Mouse (Mus musculus): ENCODE data around the gene Vmo1.

GRCm38 (mm10) chr11:70465211-70465610 is 49.2 kb downstream of the Vmo1 start:
- TF ChIP-seq GATA1 (IDR thresholded peaks at IDR 0.05; ENCODE audit: borderline replicate concordance, low read length) (no peak), FLI1 (IDR thresholded peaks at IDR 0.05; ENCODE audit: low read length) (no peak)
